Mouse (Mus musculus) forebrain, embryonic 14.5 days (tissue): ENCODE data around the gene Prss44. TPM values are rescaled to one million over a fixed set of nuclear protein-coding genes. Genes with fewer than 3 reads are reported as not detected.

Source experiments
- ATAC-seq: fragments of 200-750 bp; cut with Nextera tagmentation; 2 replicates; pipeline ENCODE4 v1.8.0; 2017; ENCODE audit warnings: mild to moderate bottlenecking, moderate library complexity
- DNase-seq: peaks from one replicate; pipeline ENCODE4 v3.0.0-alpha.2; 2015; ENCODE audit warnings: low spot score
- H3K27ac ChIP-seq: fragments of 300-500 bp; sonication (generic); 2 replicates; pipeline ENCODE4 v1.5.1; 2014; ENCODE audit warnings: low read depth, mild to moderate bottlenecking, control low read depth, low read length, moderate library complexity
- H3K27me3 ChIP-seq: fragments of 300-500 bp; sonication (generic); replicated peaks from 2 replicates; pipeline ENCODE4 v1.6.1; 2014; ENCODE audit warnings: low read length, control low read depth, mixed read lengths; ENCODE audit not compliant: control insufficient read depth, insufficient read depth
- H3K36me3 ChIP-seq: fragments of 300-500 bp; sonication (generic); 2 replicates; pipeline ENCODE4 v1.6.1; 2014; ENCODE audit warnings: low read length, control low read depth; ENCODE audit not compliant: control insufficient read depth, insufficient read depth
- H3K4me1 ChIP-seq: fragments of 300-500 bp; sonication (generic); 2 replicates; pipeline ENCODE4 v1.6.1; 2014; ENCODE audit warnings: antibody characterized with exemption, low read length, control low read depth; ENCODE audit not compliant: control insufficient read depth, insufficient read depth
- H3K4me2 ChIP-seq: fragments of 300-500 bp; sonication (generic); 2 replicates; pipeline ENCODE4 v1.6.1; 2014; ENCODE audit warnings: mild to moderate bottlenecking, control low read depth, low read length
- H3K4me3 ChIP-seq: fragments of 300-500 bp; sonication (generic); 2 replicates; pipeline ENCODE4 v1.5.1; 2014; ENCODE audit warnings: low read depth, low read length, control low read depth
- H3K9ac ChIP-seq: fragments of 300-500 bp; sonication (generic); 2 replicates; pipeline ENCODE4 v1.6.1; 2014; ENCODE audit warnings: mild to moderate bottlenecking, low read length, control low read depth, moderate library complexity
- H3K9me3 ChIP-seq: fragments of 300-500 bp; sonication (generic); replicated peaks from 2 replicates; pipeline ENCODE4 v1.6.1; 2016; ENCODE audit warnings: low read length, control low read depth, mixed read lengths; ENCODE audit not compliant: control insufficient read depth
- WGBS: fragments of 180-500 bp; shearing (Covaris S2); extraction: QIAGEN DNeasy Blood & Tissue Kit; methylation state at CpG from one replicate; pipeline ENCODE4 v1.1.7; 2014; 5-methylcytosine and 5-hydroxymethylcytosine counted together
- polyA plus RNA-seq: library from polyadenylated mRNA; unstranded; fragments of >200 nt; fragmentation: Nextera tagmentation; extraction: Ambion mirVana; gene quantifications from 2 replicates; pipeline ENCODE4 v1.2.1, GENCODE M21; 2014

Gene Prss44
- polyA plus RNA-seq, 1 experiment from 2014 or later: not detected

DNA sequence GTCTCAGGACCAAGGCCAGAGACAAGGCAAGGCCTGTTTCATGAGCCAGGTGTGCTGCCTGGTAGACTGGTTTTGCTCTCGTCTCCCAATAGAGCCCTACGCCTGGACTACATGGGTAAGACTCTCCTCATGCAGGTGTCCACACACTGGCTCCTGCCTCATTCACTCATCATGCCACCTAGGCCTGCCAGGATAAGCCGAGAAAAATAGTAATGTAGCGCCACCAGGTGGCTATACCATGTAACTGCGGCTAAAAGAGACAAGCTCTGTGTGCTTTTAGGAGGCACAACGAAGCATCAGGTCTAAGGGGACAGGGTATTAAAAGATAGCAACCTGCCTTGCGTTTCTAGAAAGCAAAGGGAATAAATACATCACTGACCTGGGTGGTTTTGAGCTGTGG lies 57.2 kb downstream of the Prss44 start:
- H3K4me2 ChIP-seq: no peak overlapping the region
- DNase-seq (peak; percentile 64), ATAC-seq (no peak)
- peaks cover 12% of the 10 kb centered on the region for H3K4me1 ChIP-seq
- H3K9ac ChIP-seq: no peak overlapping the region
- H3K36me3 ChIP-seq: no peaks in the 10 kb centered on the region
- H3K9me3 ChIP-seq: no peaks in the 10 kb centered on the region
- no peak overlapping the region for H3K27ac ChIP-seq
- 19% methylated on average over 7 of the region's 7 CpGs for WGBS
- H3K4me3 ChIP-seq: no peak overlapping the region
- H3K27me3 ChIP-seq: 0 out of 2 replicates have a peak, but pooled peaks cover 16% of the 10 kb centered on the region

Other genes with a start within 250 kb of the Prss44 start
- 25.3 and 26.8 TPM in 2 replicates for gene Nradd, start 189.5 kb upstream of the Prss44 start, polyA plus RNA-seq
- 0.86 and 2.7 TPM in 2 replicates for gene Nbeal2, start 159.8 kb upstream of the Prss44 start, polyA plus RNA-seq
- 119 and 120 TPM in 2 replicates for gene Ccdc12, start 157.5 kb upstream of the Prss44 start, polyA plus RNA-seq
- gene Myl3, start 72.1 kb upstream of the Prss44 start, polyA plus RNA-seq: 0.33 TPM in 1 of 2 replicates, not detected in the other
- 4.0 and 4.7 TPM in 2 replicates for gene Pth1r, start 66.8 kb upstream of the Prss44 start, polyA plus RNA-seq
- not detected in 2 replicates for gene Prss42, start 15.8 kb upstream of the Prss44 start, polyA plus RNA-seq
- not detected in 2 replicates for gene Prss43, start 12.7 kb downstream of the Prss44 start, polyA plus RNA-seq
- 0.38 TPM in 1 of 2 replicates, not detected in the other for gene Prss45, start 20.6 kb downstream of the Prss44 start, polyA plus RNA-seq
- not detected in 2 replicates for gene Prss46, start 30.5 kb downstream of the Prss44 start, polyA plus RNA-seq
- not detected in 2 replicates for gene Prss50, start 44.0 kb downstream of the Prss44 start, polyA plus RNA-seq
- 0.54 and 0.62 TPM in 2 replicates for gene Als2cl, start 65.9 kb downstream of the Prss44 start, polyA plus RNA-seq
- gene Tmie, start 66.1 kb downstream of the Prss44 start, polyA plus RNA-seq: 0.30 and 0.40 TPM in 2 replicates
- not detected in 2 replicates for gene Fam240a, start 102.9 kb downstream of the Prss44 start, polyA plus RNA-seq
- gene Tdgf1, start 132.2 kb downstream of the Prss44 start, polyA plus RNA-seq: not detected in 2 replicates
- gene Lrrc2, start 137.6 kb downstream of the Prss44 start, polyA plus RNA-seq: 0.33 and 0.37 TPM in 2 replicates
- gene Rtp3, start 176.6 kb downstream of the Prss44 start, polyA plus RNA-seq: not detected in 2 replicates
- 0.42 and 0.90 TPM in 2 replicates for gene Ltf, start 205.3 kb downstream of the Prss44 start, polyA plus RNA-seq
- gene Ccrl2, start 243.5 kb downstream of the Prss44 start, polyA plus RNA-seq: 1.3 and 1.4 TPM in 2 replicates